Mouse (Mus musculus) left cerebral cortex, adult 9 months (tissue): Measurements from ENCODE around the gene Itga11.

Experiments
- DNase-seq, 2 experiments: peaks; one replicate each; pipeline ENCODE4 v3.0.0; 2022; ENCODE audit warnings: low spot score in 2 of 2

The Itga11 gene

DNA sequence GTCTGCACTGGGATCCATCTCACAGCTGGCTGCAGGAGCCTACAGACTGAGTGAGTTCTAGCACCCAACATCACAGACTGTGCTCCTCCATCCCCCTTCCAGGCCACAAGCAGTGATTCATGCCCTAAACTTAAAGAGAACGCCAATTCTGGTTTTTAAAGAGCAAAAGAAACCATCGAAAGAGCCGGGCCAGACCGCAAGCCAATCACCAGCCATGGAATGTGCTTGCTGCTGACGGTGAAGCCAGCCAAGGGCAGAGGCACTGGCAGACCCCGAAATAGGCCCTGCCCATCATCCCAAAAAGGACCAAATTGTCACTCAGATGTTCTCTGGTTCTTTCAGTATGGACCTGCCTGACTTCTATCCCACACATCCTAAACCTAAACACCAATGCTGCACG, 6.7 kb downstream of the Itga11 start:
- no peak for DNase-seq

DNA sequence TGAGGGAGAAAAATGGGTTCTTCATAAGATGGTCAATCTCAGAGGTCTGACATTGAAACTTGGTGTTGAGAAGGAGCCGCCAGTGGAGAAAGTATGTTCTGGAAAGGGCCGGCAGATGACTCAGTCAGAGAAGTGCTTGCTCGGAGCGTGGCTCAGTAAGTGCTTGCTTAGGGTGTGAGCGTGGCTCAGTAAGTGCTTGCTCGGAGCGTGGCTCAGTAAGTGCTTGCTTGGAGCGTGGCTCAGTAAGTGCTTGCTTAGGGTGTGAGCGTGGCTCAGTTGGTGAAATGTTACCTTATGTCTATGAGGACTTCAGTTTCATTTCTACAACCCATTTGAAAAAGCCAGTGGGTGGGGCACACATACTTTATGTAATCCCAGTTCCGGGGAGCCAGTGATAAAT, 12.1 kb downstream of the Itga11 start:
- no peak for DNase-seq

DNA sequence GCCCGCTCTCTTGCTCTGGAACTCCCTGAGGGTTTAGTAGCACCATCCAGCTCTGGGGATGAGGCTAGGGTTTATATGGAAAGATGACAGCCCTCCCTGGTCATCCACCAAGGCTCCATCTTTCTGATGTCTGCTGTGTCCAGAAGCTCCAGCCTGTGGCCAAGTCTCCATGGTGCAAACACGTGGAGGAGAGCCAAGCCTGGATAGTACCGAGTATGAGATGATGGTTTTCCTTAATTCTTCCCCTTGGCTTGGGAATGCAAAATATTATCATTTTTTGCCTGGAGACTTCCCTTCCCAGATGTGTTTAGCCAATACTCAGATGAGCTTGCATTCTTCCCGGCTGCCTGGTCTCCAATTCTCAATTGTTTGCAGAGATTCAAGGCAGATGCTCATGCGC, 16.4 kb downstream of the Itga11 start:
- DNase-seq, result no peak

DNA sequence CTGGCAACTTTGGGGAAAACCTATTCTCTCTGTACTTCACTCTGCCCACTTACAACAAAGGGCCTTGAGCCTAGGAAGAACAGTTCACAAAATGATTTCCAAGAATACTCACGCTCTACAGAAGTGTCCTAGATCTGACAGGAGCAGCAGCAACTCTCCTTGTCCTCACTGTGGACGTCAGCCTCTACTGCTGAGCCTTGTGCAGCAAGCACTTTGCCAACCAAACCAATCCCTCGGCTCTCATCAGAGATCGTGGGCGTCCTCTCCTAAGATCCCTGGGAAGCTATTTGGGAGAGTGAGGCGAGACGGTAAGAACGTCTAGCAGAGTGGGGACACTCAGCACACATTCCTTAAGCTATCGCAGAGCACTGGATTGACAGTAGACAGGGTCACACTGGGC, 17.6 kb downstream of the Itga11 start:
- DNase-seq, result no peak

DNA sequence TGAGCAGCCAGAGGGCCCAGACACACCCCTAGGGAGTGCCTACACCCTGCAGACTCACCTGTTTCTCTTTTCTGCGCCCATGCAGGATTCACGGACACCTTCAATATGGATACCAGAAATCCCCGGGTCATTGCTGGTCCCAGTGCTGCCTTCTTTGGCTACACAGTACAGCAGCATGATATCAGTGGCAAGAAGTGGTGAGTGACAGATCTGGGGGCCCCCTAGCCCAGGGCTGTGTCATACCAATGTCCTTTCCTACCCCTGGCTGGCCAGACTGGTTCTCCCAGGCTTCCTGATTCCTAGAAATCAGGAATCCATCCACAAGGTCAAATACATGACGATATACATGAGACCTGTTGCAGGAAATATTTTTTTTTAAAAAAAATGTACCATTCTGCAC, 19.2 kb downstream of the Itga11 start:
- no peak for DNase-seq

DNA sequence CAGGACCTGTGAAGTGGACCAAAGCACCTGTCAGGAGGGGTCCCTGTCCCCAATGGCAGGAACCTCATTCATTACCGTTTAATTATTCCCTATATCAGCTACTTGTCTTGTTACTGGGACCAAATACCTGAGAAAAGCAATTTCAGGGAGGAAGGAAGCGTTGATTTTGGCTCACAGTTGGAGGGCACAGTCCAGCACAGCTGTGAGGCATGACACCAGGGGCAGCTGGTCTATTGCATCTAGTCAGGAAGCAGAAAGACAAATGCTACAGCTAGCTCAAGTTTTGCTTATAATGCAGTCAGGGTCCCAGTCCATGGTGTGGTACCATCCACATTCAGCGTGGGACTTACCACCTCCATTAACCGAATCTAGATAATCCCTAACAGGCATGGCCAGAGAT, 29.6 kb downstream of the Itga11 start:
- no peak for DNase-seq

DNA sequence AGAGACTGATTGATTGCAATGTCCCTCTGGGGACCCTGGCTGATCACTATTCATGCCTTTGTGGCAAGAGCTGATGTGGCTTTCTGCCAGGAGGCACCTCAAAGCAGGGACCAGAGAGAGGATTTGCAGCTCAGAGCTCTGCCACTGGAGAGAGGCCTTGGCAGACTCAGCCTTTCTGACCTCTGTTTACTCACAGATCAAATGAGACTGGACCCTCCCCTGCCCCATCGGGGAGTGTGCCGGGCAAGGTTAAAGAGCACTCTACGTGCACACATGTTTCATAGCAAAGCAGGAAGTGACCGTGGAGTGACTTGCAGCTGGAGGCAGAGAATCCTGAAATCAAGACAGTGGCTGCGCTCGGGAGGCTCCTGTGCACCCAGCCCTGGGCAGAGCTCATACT, 30.2 kb downstream of the Itga11 start:
- no peak for DNase-seq

DNA sequence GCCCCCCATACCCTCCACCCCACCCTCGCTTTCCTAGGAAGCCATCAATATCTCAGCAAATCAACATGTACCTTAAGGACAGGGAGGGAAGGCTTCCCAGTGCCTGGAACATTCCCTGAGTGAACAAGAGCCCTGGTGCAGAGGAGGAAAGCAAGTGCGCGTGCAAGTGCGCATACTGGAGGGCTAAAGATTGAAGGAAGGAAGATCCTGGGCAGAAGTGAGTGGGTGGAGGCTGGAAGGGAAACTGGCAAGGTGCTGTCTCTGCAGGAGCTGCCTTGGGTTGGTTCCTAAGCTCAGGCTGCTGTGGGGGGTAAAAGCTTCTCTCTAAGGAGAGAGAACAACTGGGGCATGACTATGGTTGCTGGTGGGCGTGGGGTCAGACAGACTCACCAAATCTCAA, 32.4 kb downstream of the Itga11 start:
- peak; percentile 28 to 47 for DNase-seq

DNA sequence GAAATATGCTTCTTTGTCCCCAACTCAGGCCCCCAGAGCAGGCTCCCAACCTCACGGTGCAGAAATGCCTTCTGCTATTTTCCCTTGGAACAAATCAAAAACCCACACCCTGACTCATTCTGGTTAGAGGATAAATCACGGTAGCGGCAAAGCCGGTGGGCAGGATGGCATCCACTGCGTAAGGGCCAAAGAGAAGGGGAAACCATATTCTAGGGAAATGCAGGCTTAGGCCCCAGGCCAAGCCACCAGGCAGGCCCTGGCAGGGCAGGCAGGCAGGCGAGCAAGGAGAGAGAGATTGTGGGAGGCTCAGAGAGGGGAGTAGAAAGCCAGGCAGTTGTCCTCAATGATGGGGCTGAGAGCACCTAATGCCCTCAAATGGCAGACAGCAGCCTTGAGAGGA, 34.7 kb downstream of the Itga11 start:
- no peak for DNase-seq

DNA sequence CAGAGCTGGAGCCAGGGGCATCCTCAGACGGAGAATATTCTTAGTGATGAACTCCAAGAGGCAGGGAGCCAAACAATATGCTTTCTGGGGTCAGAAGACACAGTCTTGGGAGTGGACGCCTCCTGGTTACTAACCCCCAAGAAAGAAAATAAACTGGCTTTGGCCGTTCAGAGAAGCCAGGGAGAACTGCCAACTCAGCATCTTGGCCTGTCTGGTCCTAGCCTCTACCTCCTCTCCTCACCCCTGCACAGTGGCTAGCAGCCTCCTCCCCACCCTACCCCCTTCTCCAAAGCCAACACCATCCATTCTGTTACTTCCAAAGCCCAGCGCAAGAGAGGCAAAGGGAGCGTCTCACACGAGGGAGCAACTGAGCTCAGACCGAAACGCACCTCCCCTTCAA, 35.4 kb downstream of the Itga11 start:
- no peak for DNase-seq

DNA sequence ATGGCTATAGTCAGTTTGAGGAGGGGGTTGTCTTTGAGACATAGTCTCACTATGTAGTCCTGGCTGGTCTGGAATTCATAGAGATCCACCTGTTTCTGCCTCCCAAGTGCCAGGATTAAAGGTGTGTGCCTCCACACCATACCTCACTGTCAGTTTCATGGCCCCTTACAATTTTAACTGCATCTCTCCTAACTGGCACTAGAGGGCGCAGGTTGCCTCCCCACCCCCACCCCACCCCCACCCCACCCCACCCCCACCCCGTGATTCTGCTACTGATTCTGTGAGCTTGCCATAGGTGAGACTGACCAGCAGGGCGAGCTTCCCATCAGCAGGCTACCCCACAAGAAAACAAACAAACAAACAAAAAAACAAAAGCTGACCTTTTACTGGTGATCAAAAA, 36.7 kb downstream of the Itga11 start:
- DNase-seq, result no peak

DNA sequence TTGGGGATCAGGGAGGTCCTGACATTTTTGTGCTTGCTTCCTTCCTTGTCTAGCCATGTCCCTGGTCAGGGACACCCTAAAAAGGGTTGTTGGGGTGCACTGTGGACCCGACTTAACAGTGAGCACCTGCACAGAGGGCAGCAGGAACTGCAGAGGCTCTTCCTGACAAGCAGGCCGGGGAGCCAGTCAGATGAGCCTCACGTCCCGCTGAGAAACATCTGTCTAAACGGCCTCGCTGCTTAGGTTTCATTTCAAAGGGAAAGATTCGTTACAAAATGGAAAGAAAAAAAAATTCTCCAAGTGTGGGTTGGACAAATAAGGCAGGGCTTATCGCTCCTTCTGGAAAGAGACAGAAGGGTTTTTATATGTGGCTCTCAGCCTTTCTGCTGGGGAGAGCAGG, 40.4 kb downstream of the Itga11 start:
- DNase-seq, result no peak

DNA sequence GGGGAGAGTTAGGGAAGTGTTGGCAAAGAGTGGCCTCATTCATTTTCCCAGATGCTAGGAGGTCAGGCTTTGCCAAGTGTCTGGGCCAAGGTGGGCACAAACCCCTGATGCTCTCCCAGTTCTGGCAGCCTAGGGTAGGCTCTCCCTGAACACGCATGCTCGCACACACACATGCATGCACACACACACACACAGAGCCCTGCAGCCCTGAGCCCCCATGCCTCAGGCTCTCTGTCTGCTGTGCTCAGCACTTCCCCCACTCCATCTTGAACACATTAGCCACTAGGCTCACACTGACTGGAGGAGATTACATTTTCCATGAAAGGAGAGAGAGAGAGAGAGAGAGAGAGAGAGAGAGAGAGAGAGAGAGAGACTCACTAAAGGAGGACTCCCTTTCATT, 44.2 kb downstream of the Itga11 start:
- DNase-seq, result no peak

DNA sequence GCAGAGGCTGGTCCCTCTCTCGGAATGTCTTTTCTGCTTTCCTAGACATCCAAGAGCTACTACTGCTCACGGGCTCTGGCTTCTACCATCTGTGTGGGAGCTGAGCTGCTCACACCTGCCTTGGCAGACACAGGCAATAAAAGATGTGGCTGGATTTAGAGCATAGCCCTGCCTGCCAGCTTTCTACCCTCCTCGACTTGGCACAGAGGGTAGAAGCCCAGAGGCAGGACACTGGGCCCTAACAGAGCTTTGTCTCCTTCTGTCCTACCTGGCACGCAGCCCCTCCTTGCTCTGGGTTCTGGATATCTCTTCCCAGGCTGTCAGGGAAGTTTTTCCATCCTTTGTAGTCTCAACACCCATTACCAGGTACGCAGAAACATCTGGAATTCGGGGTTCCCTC, 45.1 kb downstream of the Itga11 start:
- DNase-seq, result peak; percentile 52 to 73

DNA sequence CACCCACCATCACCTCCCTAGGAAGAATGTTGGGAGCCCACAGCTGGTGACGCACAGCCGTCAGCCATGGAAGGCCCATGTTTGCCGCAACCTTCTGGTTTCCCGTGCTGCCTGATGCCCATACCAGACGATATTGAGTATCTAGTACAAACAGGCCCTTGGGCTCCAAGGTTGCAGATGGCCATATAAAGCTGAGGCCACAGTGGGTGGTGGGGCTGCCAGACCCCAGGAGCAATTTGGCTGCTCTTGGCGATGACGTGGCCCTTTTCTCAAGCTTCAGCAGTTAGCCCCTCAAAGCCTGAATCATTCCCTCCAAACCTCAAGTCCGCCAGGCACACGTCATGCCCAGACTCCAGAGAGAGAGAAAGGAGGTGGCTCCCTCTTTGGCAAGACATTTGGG, 46.5 kb downstream of the Itga11 start:
- DNase-seq, result no peak

DNA sequence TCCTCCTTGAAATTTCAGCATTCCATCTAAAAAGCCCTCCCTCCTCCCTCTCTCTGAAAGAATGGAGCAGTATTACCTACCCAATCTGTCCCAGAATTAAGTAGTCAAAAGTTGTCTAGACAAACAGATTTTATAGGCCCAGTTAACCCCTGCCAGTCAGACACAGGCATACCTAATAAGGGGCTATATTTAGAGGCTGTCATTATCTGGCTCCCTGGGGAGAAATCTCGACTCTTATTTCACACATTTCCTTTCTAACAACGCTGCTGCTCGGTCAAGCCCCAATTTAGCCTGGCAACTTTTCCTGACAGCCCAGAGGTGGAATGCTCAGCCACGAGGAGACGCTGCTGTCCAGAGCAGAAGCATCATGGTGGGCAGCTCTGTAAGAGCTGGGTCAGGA, 47.6 kb downstream of the Itga11 start:
- DNase-seq, result no peak

DNA sequence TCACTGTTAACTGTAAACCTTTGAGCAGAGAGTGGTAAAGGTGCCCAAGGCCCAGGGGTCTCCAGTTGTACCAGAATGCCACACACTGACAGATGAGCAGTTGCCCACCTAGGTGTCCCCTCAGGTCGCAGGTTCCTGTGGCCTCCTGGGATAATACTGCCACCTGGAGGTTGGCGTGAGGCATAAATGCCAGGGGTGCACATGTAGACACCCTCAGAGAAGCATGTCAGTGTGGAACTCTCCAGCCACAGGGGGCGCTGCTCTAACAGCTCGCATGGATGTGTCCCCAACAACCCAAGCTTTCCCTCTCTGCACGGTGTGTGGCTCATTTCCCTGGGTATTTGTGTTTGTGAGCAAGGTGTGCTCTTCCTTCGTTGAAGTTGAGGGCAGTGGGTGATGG, 48.8 kb downstream of the Itga11 start:
- DNase-seq, result no peak

DNA sequence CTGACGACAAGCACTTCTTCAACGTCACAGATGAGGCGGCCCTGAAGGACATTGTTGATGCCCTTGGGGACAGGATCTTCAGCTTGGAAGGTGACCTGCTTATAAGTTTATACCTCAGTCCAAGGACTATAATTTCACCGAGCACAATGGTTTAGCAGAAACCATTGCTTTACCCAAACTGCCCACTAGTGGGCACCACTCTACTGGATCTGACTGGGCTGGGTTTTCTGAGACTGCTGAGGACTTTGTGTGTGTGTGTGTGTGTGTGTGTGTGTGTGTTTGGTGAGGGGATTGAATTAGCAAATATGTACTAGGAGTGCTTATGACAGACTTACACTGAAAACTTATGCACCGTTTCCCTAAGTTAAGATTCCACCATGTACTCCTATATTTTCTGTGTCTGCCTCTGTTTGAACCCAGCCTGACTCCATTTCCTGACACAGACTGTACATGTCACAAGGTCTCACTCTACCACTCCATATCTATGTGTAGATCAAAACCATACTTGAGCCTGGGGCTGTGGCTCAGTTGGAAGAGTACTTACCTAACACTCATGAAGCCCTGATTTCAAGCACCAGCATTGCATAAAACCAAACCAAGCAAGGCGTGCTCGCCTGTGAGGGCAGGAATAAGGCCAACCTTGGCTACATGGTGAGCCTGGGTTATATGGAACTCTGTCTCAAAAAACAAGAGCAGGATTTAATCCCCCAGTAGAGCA, 67.1 kb downstream of the Itga11 start:
- no peak for DNase-seq

DNA sequence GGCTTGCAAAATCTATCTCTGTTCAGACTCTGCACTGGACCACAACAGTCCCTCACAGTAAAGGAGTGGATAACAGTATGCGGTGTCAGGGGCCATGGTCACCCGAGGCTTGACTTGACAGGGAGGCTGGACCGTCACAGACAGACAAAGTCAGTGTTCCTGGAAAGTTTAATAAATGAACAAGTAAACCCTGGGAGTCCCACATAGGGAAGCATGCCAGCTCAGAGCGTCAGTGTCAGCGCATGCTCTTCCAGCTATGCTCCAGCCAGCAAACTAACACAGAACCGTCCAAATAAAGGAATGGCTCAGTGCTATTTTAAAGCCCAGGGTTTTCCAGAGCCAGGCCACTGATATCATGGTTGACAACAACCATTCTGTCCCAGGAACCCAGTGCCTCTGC, 69.0 kb downstream of the Itga11 start:
- no peak for DNase-seq

DNA sequence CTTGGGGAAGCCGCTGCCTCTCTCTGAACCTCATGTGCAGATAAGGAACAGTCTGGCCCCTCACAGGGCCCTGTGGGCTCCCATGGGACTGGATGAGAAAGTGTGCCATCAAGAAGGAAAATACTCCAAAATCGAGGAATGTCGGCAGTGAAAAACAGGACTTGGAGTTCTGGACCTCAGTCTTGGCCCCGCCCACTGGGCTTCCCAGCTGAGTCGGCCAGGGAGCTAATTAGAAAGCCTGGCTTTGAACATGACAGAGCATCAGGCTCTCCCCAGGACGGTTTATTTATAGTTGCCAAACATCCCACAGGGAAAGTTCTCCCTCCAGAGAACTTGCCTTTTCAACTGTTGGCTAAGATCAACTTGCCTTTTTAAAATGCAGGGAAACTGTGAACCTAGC, 72.0 kb downstream of the Itga11 start:
- no peak for DNase-seq

DNA sequence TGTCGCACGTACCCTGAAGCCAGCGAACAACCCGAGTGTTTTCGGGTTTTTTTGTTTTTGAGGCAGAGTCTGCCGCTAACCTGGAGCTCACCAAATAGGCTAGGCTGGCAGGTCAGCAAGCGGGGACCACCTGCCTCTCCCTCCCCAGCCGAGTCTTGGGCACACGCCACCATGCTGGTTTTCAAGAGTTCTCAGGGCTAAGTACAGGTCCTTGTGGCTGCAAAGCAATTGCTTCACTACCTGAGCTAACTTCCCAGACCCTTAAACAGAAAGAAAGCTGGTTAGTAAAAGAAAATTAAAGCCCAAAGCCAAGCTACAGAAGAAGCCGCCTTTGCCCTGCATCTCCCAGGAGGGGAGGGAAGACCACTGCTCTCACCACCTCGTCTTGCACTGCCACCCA, 72.8 kb downstream of the Itga11 start:
- DNase-seq, result no peak

DNA sequence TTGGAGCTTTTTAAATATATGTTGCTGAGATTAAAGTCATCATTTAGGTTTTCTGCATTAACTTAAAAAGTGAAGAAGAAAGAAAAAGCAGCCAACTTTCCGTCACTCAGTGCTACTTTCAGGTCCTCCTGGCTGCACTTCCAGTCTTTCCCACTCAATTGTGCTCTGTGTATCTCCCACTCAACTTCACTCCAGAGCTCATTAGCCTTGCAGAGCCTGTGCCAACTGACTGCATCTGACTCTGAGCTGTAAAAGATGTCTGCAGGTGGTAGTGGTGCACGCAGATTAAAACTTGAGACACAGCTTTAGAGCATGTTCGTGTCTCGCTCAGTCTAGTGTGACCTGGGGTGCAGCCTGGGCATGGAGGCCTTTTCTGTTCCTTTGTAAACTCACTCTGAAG, 80.7 kb downstream of the Itga11 start:
- peak; percentile 82 to 86 for DNase-seq

DNA sequence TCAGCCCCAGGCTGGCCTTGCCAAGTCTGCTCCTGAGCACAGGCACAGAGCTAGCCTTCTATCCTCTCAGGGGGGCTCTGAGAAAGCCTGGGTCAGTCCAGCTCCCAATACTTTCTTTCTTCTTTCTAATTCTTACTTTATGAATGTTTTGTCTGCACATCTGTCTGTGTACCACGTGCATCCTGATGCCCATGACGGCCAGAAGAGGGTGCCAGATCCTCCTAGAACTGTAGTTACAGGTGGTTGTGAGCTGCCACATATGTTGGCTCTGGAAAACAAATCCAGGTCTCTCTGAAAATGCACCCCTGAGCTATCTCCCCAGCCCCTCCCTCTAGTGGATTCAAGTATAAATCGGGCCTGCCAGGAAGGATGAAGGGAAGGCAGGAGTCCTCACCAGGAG, 82.0 kb downstream of the Itga11 start:
- no peak for DNase-seq

DNA sequence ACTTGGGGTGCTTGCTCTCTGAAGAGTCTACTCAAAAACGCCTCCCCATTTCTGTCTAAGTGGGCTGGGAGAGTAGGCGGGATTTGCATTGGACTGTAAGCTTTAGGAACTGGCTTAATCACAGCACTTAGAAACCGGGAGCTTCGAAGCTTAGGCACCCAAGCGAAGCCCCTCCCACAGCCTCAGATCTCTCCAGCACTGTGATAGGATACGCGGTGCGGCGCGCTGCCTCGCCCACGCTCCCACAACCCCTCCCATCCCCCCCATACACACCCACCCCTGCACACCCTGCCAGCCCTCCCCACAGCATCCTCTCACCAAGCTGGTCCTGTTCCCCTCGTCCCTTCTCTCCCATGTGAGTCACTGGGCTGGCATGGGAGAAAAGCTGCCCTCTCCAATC, 85.9 kb downstream of the Itga11 start:
- DNase-seq, result peak in 1 of 2 experiments; percentile 63
